In genomic region chr14:19823321-19824142, GRCm38 (mm10) we compare ENCODE assay signal across 8 mouse cellular contexts. TPM values are rescaled to one million over a fixed set of nuclear protein-coding genes. Genes with fewer than 3 reads are reported as not detected.
DNase-seq lines count a peak whose midpoint lies in the region; ATAC-seq and TF ChIP-seq lines count a peak whose summit lies in the region.

Gene Rtraf (minus strand): TSS chr14:19823824.

- H3K4me3 ChIP-seq in hindbrain, embryonic 13.5 days: peak within 1 kb of the TSS; percentile 96

- peak within 1 kb of the TSS; percentile 94 for H3K9ac ChIP-seq in hindbrain, embryonic 13.5 days

- under 1% methylated on average over 75 of the region's 80 CpGs for WGBS in hindbrain, embryonic 13.5 days

- CTCF ChIA-PET in Patski (lab: Charles Lee): interaction anchor here (1.0 to 1.5 kb wide), 4 partner anchors 11 to 250 kb away, joined by 3 to 5 read pairs (median 4); no protein-coding TSS in a partner anchor

- H3K27ac ChIP-seq in hindbrain, embryonic 13.5 days: peak within 1 kb of the TSS; percentile 92

- peak; percentile 99 for ATAC-seq in Patski
- peak; percentile 97 for ATAC-seq in hindbrain, embryonic 13.5 days (ENCODE audit: low FRiP score)

- H3K36me3 ChIP-seq in hindbrain, embryonic 13.5 days: peaks cover 25% of the 10 kb centered on the region

- POLR2A ChIA-PET in Patski (lab: Charles Lee): no interaction called here

- peak within 1 kb of the TSS; percentile 88 for H3K4me2 ChIP-seq in hindbrain, embryonic 13.5 days

- peaks cover 38% of the 10 kb centered on the region for H3K4me1 ChIP-seq in hindbrain, embryonic 13.5 days (replicated peaks)

- no peak for TF ChIP-seq CTCF in Patski (IDR thresholded peaks at IDR 0.05)

- no peaks in the 10 kb centered on the region for H3K9me3 ChIP-seq in hindbrain, embryonic 13.5 days

- H3K27me3 ChIP-seq in Patski: peaks cover 4% of the 10 kb centered on the region
- H3K27me3 ChIP-seq in hindbrain, embryonic 13.5 days: no peaks in the 10 kb centered on the region; the same call in 1 of the 2 replicates

- no peak for DNase-seq in Patski (ENCODE audit: low read depth, low spot score)
- DNase-seq in cerebellum, postnatal 14 days: peak; percentile 96 to 97
- DNase-seq in frontal cortex, postnatal 14 days (ENCODE audit: low spot score in 2 of 2): peak; percentile 77 to 88
- peak; percentile 81 to 91 for DNase-seq in layer of hippocampus, postnatal 25 days (ENCODE audit: extremely low spot score in 1 of 2, low spot score in 1 of 2)
- DNase-seq in lung, postnatal 25 days (ENCODE audit: low spot score): peak; percentile 94
- peak; percentile 98 for DNase-seq in retina, embryonic 14.5 days (ENCODE audit: low spot score)
- peak; percentile 97 for DNase-seq in thymus, postnatal 4 days

- in situ Hi-C loops in Patski (cut with MboI; ENCODE audit: low pct_unique_long_range_greater_than_20kb): no loop called here

RNA-seq across cellular contexts. Expression of gene Rtraf, which starts in this region (rescaled TPM):
- 136 TPM for polyA plus RNA-seq in Patski (2021)
- 202 and 207 TPM in 2 replicates for polyA plus RNA-seq in hindbrain, embryonic 13.5 days (2015; fragmentation: Nextera tagmentation; extraction: Ambion mirVana)
- total RNA-seq in layer of hippocampus, postnatal 25 days (2021): 10 to 100 TPM; 49.9 to 53.3 TPM
